Mouse (Mus musculus) testis, adult 2 months (tissue): ENCODE data around the gene Synpr. TPM values are rescaled to one million over a fixed set of nuclear protein-coding genes. Genes with fewer than 3 reads are reported as not detected.

Experiments used
- H3K27ac ChIP-seq: fragments of 200-500 bp; 2 replicates; pipeline ENCODE4 v1.5.1; 2012; ENCODE audit warnings: low read depth, low read length; ENCODE audit not compliant: control insufficient read depth, insufficient read depth
- H3K27me3 ChIP-seq: fragments of 200-500 bp; 2 replicates; pipeline ENCODE4 v1.6.1; 2012; ENCODE audit warnings: mild to moderate bottlenecking, low read length, moderate library complexity; ENCODE audit not compliant: control insufficient read depth, insufficient read depth
- H3K36me3 ChIP-seq: fragments of 200-500 bp; 2 replicates; pipeline ENCODE4 v1.6.1; 2012; ENCODE audit warnings: mild to moderate bottlenecking, low read length; ENCODE audit not compliant: control insufficient read depth, insufficient read depth
- H3K4me1 ChIP-seq: fragments of 200-500 bp; 2 replicates; pipeline ENCODE4 v1.6.1; 2012; ENCODE audit warnings: low read length; ENCODE audit not compliant: control insufficient read depth, insufficient read depth
- H3K4me3 ChIP-seq: fragments of 200-500 bp; 2 replicates; pipeline ENCODE4 v1.5.1; 2012; ENCODE audit warnings: low read depth, mild to moderate bottlenecking, low read length, moderate library complexity, mixed read lengths; ENCODE audit not compliant: control insufficient read depth
- CTCF ChIP-seq: fragments of 200-500 bp; IDR thresholded peaks from 2 replicates; pipeline ENCODE4 v1.5.1; 2012; ENCODE audit warnings: low read depth, mild to moderate bottlenecking, inconsistent platforms, low read length, moderate library complexity; ENCODE audit not compliant: control insufficient read depth, insufficient read depth, insufficient replicate concordance
- POLR2A ChIP-seq: fragments of 200-500 bp; IDR thresholded peaks from 2 replicates; pipeline ENCODE4 v1.6.1; 2012; ENCODE audit warnings: low read depth, mild to moderate bottlenecking, inconsistent platforms, low read length, moderate library complexity; ENCODE audit not compliant: control insufficient read depth
- polyA plus RNA-seq: library from polyadenylated mRNA; depleted of rRNA; stranded (reverse); fragments of >200 nt; gene quantifications from 2 replicates; pipeline ENCODE4 v1.2.3, GENCODE M21; 2012

The Synpr gene
- polyA plus RNA-seq, 1 experiment: not detected

DNA sequence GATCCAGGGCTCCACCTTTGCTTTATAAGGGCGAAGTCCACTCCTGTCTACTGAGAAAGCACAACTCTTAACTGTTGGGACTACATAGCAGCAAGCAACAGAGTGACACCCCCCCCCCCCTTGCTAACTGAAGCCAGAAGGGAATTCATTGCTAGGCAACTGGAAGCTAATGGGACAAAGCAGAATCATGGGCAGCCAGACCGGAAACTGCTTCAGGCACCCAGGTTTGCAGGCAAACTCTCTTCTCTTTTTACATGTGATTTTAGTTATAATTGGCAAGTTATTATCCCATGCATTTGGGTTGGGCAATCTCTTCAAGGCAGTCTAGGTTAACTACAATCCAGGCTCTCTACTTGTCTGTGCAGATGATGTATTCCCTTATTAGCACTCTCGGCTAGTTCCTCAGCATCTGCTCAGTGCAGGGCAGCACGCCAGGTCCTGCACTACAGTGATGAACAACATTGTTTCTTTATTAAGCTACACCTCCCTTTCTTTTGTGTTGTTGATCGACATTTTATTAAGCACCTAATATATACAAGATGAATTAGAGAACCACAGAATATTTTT, 72.6 kb downstream of the Synpr start:
- Histone ChIP-seq H3K4me3 (no peak overlapping the region), H3K27me3 (no peaks in the 10 kb centered on the region), H3K27ac (no peak overlapping the region), H3K36me3 (no peaks in the 10 kb centered on the region), H3K4me1 (peaks cover 4% of the 10 kb centered on the region)
- no peak for TF ChIP-seq CTCF
- no peak for TF ChIP-seq POLR2A

- TF ChIP-seq CTCF: no peak
- Histone ChIP-seq H3K27me3 (no peaks in the 10 kb centered on the region), H3K4me1 (peaks cover 4% of the 10 kb centered on the region)
These were observed 73.5 kb downstream of the Synpr start for GRCm38 (mm10) chr14:13358037-13358436.

GRCm38 (mm10) chr14:13361184-13361583, 76.6 kb downstream of the Synpr start:
- Histone ChIP-seq H3K27ac (no peak overlapping the region), H3K4me1 (no peaks in the 10 kb centered on the region), H3K27me3 (no peaks in the 10 kb centered on the region), H3K4me3 (no peak overlapping the region), H3K36me3 (no peaks in the 10 kb centered on the region)
- TF ChIP-seq CTCF: no peak
- no peak for TF ChIP-seq POLR2A

More at GRCm38 (mm10) chr14:13358037-13358436, 73.5 kb downstream of the Synpr start:
- no peaks in the 10 kb centered on the region for H3K36me3 ChIP-seq
- no peak overlapping the region for H3K27ac ChIP-seq
- H3K4me3 ChIP-seq: no peak overlapping the region

- no peak overlapping the region for H3K4me3 ChIP-seq
- no peaks in the 10 kb centered on the region for H3K4me1 ChIP-seq
- no peaks in the 10 kb centered on the region for H3K36me3 ChIP-seq
- H3K27ac ChIP-seq: no peak overlapping the region
- H3K27me3 ChIP-seq: no peaks in the 10 kb centered on the region
- TF ChIP-seq POLR2A (no peak), CTCF (no peak)
These were observed 77.1 kb downstream of the Synpr start for GRCm38 (mm10) chr14:13361642-13362041.

DNA sequence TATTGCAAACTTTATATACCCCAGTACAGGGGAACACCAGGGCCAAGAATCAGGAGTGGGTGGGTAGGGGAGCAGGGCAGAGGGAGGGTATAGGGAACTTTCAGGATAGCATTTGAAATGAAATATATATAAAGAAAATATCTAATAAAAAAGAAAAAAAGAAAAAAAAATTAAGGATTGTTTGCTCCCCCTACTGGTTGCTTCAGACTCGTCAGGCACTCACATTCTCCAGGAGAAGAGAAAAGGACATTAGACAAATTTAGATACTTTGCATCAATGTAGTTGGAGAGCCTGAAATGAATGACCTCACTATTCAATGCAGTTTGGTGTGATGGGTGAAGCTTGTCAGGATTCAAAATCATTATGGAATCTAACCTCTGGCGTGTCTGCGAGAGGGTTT, 83.7 kb downstream of the Synpr start:
- Histone ChIP-seq H3K4me1 (no peaks in the 10 kb centered on the region), H3K27me3 (no peaks in the 10 kb centered on the region), H3K4me3 (no peak overlapping the region), H3K36me3 (no peaks in the 10 kb centered on the region), H3K27ac (no peak overlapping the region)
- TF ChIP-seq POLR2A (no peak), CTCF (no peak)

- Histone ChIP-seq H3K4me1 (no peaks in the 10 kb centered on the region), H3K27ac (no peak overlapping the region), H3K27me3 (no peaks in the 10 kb centered on the region), H3K36me3 (no peaks in the 10 kb centered on the region), H3K4me3 (no peak overlapping the region)
- TF ChIP-seq CTCF (no peak), POLR2A (no peak)
These were observed 104.5 kb downstream of the Synpr start for GRCm38 (mm10) chr14:13389081-13389480.

DNA sequence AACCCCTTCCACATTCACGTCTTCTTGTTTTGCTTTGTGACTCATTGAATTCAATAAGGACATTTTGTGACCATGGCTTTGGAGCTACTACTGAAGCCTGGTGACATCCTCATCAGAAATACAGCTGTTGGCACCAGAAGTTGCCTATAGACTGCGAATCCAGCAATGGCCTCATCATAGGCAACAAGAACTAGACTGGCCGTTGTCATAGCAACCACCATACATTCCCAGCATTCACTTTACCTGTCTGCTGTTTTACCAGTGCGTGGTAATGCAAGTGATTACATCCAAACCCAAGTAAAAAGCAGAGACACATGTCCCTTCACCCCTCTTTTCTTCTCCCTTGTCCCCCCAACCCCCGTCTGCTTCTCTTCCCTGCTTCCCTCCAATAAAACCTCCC, 105.4 kb downstream of the Synpr start:
- Histone ChIP-seq H3K27ac (no peak overlapping the region), H3K4me3 (no peak overlapping the region), H3K4me1 (no peaks in the 10 kb centered on the region), H3K27me3 (no peaks in the 10 kb centered on the region), H3K36me3 (no peaks in the 10 kb centered on the region)
- TF ChIP-seq CTCF: no peak
- TF ChIP-seq POLR2A: no peak

DNA sequence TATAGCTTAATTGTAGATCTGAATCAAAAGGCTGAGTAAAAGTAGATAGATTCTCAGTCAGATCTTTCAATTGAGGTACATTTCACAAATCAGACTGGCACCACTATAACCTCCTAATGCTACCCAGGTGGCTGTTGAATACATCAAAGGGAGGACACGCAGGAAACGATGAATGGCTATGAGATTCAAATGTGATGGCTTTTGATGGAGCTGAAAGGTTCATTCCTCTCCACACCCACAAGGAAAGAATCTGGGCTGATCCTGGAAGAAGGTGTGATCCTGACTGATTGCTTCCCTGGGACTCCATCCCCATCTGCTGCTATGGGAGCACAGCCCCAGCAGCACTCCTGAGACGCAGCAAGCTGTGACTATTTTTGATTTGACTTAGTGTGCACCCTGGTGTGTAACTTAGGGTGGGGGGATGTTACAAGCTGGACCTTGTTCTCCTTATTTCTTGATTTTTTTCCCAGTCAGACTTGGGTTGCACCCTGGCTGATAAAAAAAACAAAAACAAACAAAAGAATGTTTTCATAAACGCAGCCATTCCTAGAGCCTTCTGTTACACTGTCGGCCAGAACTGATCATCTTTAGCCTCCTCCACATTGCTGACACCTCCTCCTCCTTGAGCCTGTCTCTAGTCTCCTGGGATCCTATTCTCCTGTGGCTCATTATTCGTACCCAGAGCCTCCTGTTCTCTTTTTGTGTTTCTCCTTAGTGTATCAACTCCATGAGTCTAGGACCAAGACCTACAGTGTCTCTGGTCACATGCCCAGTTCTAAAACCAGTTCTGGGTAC, 114.8 kb downstream of the Synpr start:
- Histone ChIP-seq H3K36me3 (no peaks in the 10 kb centered on the region), H3K4me3 (no peak overlapping the region), H3K27ac (no peak overlapping the region), H3K27me3 (no peaks in the 10 kb centered on the region), H3K4me1 (no peaks in the 10 kb centered on the region)
- no peak for TF ChIP-seq CTCF
- TF ChIP-seq POLR2A: no peak
